Mouse (Mus musculus): ENCODE data around the gene Hcfc1r1. TPM values are rescaled to one million over a fixed set of nuclear protein-coding genes. Genes with fewer than 3 reads are reported as not detected.
A peak's percentile ranks its signal among the peaks of the same experiment; 100 is the strongest.

Gene Hcfc1r1
- polyA plus RNA-seq (2011; ENCODE audit: insufficient read length, low read depth, missing spikeins) = 146 and 164 TPM in 2 replicates

- Histone ChIP-seq H3K4me3 (ENCODE audit: insufficient read depth, low read length) (peak within 1 kb of the TSS; percentile 83), H3K27ac (ENCODE audit: insufficient read depth, low read length) (peak within 1 kb of the TSS; percentile 98), H3K4me1 (ENCODE audit: control insufficient read depth, insufficient read depth, low read length) (no peaks in the 10 kb centered on the region; the same call in 1 of the 2 replicates)
- TF ChIP-seq POLR2A (IDR thresholded peaks at IDR 0.05; ENCODE audit: low read depth, low read length) (peak; percentile 63), CTCF (IDR thresholded peaks at IDR 0.05; ENCODE audit: borderline replicate concordance, insufficient read depth, low read length) (no peak)
Measured at GRCm38 (mm10) chr17:23673424-23674073, at the start of gene Hcfc1r1, which contains the start of gene Thoc6. TSS of gene Hcfc1r1 (plus strand) at chr17:23673596. TSS of gene Thoc6 (minus strand) at chr17:23673882.

DNA sequence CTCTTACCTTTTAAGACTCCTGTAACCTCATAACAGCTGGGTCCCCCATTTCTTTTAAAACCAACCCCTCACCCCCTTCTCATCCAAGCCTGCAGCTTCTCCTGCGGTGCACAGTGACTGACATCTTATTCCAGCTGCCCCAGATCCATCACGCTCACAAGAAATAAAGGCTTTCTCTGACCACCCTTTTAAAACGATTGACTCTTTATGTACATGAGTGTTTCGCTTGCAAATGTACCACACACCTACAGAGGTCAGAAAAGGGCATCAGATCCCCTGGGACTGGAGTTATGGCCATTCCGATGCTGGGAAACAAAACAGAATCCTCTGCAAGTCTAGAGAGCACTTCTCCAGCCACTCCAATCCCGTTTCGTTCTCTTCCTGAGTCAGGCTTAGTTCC lies 45.6 kb upstream of the Hcfc1r1 start:
- H3K27ac ChIP-seq (ENCODE audit: insufficient read depth, low read length) = no peak overlapping the region
- TF ChIP-seq CTCF (IDR thresholded peaks at IDR 0.05; ENCODE audit: borderline replicate concordance, insufficient read depth, low read length) = no peak
- no peak for TF ChIP-seq POLR2A (IDR thresholded peaks at IDR 0.05; ENCODE audit: low read depth, low read length)
- H3K4me1 ChIP-seq (ENCODE audit: control insufficient read depth, insufficient read depth, low read length) = no peaks in the 10 kb centered on the region
- H3K4me3 ChIP-seq (ENCODE audit: insufficient read depth, low read length) = no peak overlapping the region

DNA sequence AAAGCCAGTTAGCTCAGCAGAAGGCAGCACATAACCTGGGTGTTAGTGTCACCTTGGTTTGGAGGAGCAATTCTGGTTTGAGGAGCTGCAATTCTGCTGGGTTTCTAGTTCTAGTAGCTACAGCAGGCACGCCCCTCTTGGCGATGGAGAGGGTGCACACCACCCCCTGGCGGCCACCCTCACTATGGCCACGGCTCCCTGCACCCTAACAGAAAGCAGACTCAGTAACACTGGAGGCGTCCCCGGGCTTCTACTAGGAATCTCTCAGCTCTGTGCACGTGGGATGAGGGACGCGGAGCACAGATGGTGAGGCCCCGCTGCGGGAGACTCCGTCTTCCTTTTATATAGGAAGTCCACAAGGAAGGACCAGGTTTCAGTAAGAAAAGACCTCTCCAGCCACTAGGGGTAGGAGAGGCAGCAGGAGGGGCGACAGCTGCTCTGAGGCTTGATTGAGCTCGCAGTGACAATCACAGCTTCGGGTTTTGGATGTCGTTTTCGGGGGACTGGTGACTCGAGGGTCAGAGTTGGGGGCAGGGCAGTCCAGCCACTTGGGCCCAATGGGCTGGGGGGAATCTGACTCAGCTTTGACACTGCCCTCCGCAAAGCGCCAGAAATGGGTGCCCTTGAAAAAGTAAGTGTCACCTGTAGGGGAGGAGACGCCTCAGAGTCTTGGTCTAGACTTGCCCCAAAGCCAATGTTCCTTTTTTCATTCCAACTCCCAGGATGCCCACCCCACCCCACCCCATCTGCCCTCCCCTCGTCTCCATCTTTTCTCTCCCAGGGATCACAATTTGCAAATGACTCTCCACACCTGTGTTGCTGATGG lies 43.0 kb upstream of the Hcfc1r1 start:
- Histone ChIP-seq H3K4me3 (ENCODE audit: insufficient read depth, low read length) (no peak overlapping the region), H3K4me1 (ENCODE audit: control insufficient read depth, insufficient read depth, low read length) (no peaks in the 10 kb centered on the region), H3K27ac (ENCODE audit: insufficient read depth, low read length) (no peak overlapping the region)
- peak; percentile 90 for TF ChIP-seq CTCF (IDR thresholded peaks at IDR 0.05; ENCODE audit: borderline replicate concordance, insufficient read depth, low read length)
- no peak for TF ChIP-seq POLR2A (IDR thresholded peaks at IDR 0.05; ENCODE audit: low read depth, low read length)

DNA sequence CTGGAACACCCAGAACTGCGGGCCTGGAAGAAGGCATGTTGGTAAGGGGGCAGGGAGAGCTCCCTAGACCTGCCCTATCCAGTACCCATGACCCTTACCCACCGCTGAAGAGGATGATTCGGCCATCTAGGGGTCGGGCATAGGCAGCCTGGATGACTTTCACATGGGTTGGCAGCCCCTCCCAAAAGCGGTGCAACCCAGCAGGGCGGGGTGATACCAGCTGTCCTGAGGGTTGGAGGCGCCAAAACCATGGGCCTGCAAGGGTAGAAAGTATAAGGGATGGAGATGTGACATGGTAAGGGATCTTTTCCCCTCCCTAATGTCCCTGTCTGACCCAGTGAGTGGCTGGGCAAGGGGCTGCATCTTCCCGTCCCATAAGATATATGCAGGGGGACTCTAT lies 42.2 kb upstream of the Hcfc1r1 start:
- H3K4me1 ChIP-seq (ENCODE audit: control insufficient read depth, insufficient read depth, low read length) = no peaks in the 10 kb centered on the region
- no peak overlapping the region for H3K27ac ChIP-seq (ENCODE audit: insufficient read depth, low read length)
- TF ChIP-seq POLR2A (IDR thresholded peaks at IDR 0.05; ENCODE audit: low read depth, low read length) = no peak
- no peak for TF ChIP-seq CTCF (IDR thresholded peaks at IDR 0.05; ENCODE audit: borderline replicate concordance, insufficient read depth, low read length)
- H3K4me3 ChIP-seq (ENCODE audit: insufficient read depth, low read length) = no peak overlapping the region

GRCm38 (mm10) chr17:23644613-23645495 lies 28.5 kb upstream of the Hcfc1r1 start, which contains the start of gene Mmp25:
TSS of gene Mmp25 (minus strand) at chr17:23645277.
- Histone ChIP-seq H3K4me3 (ENCODE audit: insufficient read depth, low read length) (peak within 1 kb of the TSS; percentile 31), H3K4me1 (ENCODE audit: control insufficient read depth, insufficient read depth, low read length) (no peaks in the 10 kb centered on the region), H3K27ac (ENCODE audit: insufficient read depth, low read length) (no peak within 1 kb of the TSS)
- TF ChIP-seq CTCF (IDR thresholded peaks at IDR 0.05; ENCODE audit: borderline replicate concordance, insufficient read depth, low read length) (no peak), POLR2A (IDR thresholded peaks at IDR 0.05; ENCODE audit: low read depth, low read length) (no peak)

DNA sequence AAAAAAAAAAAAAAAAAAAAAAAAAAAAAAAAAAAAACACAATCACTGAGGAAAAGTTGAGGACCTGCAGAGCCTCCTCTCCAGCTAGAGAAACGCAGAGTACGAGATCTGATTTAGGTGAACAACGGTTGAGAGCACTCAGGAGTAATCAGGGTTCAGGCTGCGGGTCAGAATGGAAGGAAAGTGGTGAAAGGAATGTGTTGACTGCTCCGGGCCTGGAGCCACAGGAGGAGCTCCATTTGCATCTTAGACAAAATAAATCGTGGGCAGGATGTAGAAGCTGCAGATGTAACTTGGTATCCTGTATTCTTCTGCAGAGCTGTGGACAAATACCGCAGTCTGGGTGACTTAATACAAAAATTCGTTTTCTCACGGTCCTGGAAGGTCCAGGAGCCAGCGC lies 27.5 kb upstream of the Hcfc1r1 start:
- no peak for TF ChIP-seq CTCF (IDR thresholded peaks at IDR 0.05; ENCODE audit: borderline replicate concordance, insufficient read depth, low read length)
- no peak for TF ChIP-seq POLR2A (IDR thresholded peaks at IDR 0.05; ENCODE audit: low read depth, low read length)
- H3K4me1 ChIP-seq (ENCODE audit: control insufficient read depth, insufficient read depth, low read length) = no peaks in the 10 kb centered on the region
- no peak overlapping the region for H3K27ac ChIP-seq (ENCODE audit: insufficient read depth, low read length)
- no peak overlapping the region for H3K4me3 ChIP-seq (ENCODE audit: insufficient read depth, low read length)

- TF ChIP-seq POLR2A (IDR thresholded peaks at IDR 0.05; ENCODE audit: low read depth, low read length) (no peak), CTCF (IDR thresholded peaks at IDR 0.05; ENCODE audit: borderline replicate concordance, insufficient read depth, low read length) (no peak)
- Histone ChIP-seq H3K4me3 (ENCODE audit: insufficient read depth, low read length) (no peak overlapping the region), H3K4me1 (ENCODE audit: control insufficient read depth, insufficient read depth, low read length) (no peaks in the 10 kb centered on the region), H3K27ac (ENCODE audit: insufficient read depth, low read length) (no peak overlapping the region)
Measured at GRCm38 (mm10) chr17:23651363-23651762, 22.0 kb upstream of the Hcfc1r1 start.

GRCm38 (mm10) chr17:23653324-23653723 lies 20.1 kb upstream of the Hcfc1r1 start:
- TF ChIP-seq CTCF (IDR thresholded peaks at IDR 0.05; ENCODE audit: borderline replicate concordance, insufficient read depth, low read length) = no peak
- no peak for TF ChIP-seq POLR2A (IDR thresholded peaks at IDR 0.05; ENCODE audit: low read depth, low read length)
- no peak overlapping the region for H3K27ac ChIP-seq (ENCODE audit: insufficient read depth, low read length)
- no peak overlapping the region for H3K4me3 ChIP-seq (ENCODE audit: insufficient read depth, low read length)
- H3K4me1 ChIP-seq (ENCODE audit: control insufficient read depth, insufficient read depth, low read length) = no peaks in the 10 kb centered on the region

GRCm38 (mm10) chr17:23654001-23654400 lies 19.4 kb upstream of the Hcfc1r1 start:
- Histone ChIP-seq H3K4me3 (ENCODE audit: insufficient read depth, low read length) (no peak overlapping the region), H3K27ac (ENCODE audit: insufficient read depth, low read length) (no peak overlapping the region), H3K4me1 (ENCODE audit: control insufficient read depth, insufficient read depth, low read length) (no peaks in the 10 kb centered on the region)
- TF ChIP-seq POLR2A (IDR thresholded peaks at IDR 0.05; ENCODE audit: low read depth, low read length) (no peak), CTCF (IDR thresholded peaks at IDR 0.05; ENCODE audit: borderline replicate concordance, insufficient read depth, low read length) (no peak)
